Mouse (Mus musculus) liver, postnatal 0 days (tissue): ENCODE results near the gene Ptpn7.

Experiments used
- CTCF ChIP-seq: sonication (generic); IDR thresholded peaks from 2 replicates; pipeline ENCODE4 v1.5.1; 2016; ENCODE audit warnings: antibody characterized with exemption, low read depth
- EP300 ChIP-seq: IDR thresholded peaks from 2 replicates; pipeline ENCODE4 v1.6.1; 2016; ENCODE audit warnings: antibody characterized with exemption, low read depth, mild to moderate bottlenecking

DNA sequence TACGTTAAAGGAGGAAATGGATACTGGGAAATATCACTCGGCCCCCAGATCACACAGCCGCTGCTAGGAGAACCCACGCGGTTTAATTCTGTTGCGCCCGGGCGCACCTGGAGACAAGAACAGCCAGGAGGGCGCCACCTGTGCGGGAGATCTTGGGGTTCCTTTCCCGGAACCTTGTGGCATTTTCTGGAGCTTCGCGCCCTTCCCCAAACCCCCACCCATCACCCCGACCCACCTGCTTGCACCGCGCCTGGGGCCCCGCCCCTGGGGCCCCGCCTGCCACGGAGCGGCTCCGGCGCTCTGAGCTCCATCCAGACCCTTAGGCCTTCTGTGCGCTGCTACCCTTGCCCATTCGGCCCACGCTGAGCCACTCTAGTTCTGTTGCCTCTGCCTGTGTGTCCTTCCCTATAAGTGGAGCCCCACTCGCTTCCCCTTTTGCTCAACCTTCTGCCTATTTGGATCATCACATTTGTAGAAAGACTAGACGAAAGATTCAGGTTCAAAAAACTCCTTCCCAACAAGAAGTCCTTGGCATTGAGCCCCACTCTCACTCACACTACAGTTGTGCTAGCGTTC, 47.1 kb upstream of the Ptpn7 start:
- TF ChIP-seq EP300 (no peak), CTCF (no peak)
